Mouse (Mus musculus): ENCODE results near the gene Nek1.
"Not testable (repeated sequence)": the region's sequence is repeated elsewhere in the genome, so short reads cannot be mapped to it uniquely, and the experiment has no call there.

Nek1 gene

GRCm38 (mm10) chr8:60984260-60985010 lies 8.6 kb upstream of the Nek1 start:
- DNase-seq (ENCODE audit: low read depth): not testable (repeated sequence)

DNA sequence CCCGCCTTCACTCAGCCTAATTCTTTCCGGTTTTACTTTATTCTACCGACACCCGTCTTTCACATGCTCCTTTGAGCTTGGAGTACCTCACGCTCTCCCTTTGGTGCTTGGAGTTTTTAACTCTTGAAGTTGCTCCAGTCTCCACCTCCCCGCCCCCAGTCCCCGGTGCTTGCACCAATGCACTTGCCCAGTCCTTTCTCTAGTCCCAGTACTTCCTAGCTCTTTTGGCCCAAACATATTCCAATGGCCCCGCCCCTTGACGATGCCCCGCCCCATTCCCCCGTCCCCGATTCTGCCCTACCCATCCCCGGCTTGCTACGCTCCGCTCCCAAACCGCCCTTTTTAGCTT lies 460 bp upstream of the Nek1 start:
- no peak for DNase-seq (ENCODE audit: low read depth)

DNA sequence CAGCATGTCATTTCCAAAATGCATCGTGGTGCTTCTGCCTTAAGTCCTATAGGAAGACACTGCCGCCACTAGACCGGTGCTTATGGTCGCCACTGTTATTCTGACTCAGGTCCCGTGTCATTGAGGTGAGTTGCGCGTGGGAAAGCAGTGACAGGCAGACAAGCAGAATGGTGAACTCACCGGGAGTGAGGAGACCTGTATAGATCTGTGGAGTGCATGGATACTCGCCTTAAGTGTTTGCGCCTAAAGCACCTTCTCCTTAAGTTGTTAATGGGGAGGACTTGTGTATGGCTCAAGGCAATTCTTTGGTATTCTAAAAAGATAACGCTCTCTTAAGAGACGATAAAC lies 618 bp downstream of the Nek1 start:
- no peak for DNase-seq (ENCODE audit: low read depth)

GRCm38 (mm10) chr8:60996468-60996867 lies 3.5 kb downstream of the Nek1 start:
- DNase-seq (ENCODE audit: low read depth): no peak

GRCm38 (mm10) chr8:61041951-61042350 lies 49.0 kb downstream of the Nek1 start:
- DNase-seq (ENCODE audit: low read depth): peak; percentile 69

DNA sequence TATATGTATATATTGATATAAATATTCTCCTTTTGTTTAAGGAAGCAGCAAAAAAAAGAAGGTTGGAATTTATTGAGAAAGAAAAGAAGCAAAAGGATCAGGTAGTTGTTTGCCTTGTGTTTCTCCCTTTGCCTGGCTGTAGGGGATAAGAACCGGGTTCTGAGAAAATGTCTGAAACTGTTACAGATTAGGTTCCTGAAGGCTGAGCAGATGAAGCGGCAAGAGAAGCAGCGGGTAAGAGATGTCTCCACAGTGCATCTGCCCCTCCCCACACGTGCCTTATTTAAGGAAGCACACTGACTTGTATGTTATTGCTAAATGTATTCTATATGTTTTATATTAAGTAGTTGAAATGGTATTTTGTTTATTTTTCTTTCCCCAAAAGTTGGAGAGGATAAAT lies 50.9 kb downstream of the Nek1 start:
- DNase-seq (ENCODE audit: low read depth): no peak

DNA sequence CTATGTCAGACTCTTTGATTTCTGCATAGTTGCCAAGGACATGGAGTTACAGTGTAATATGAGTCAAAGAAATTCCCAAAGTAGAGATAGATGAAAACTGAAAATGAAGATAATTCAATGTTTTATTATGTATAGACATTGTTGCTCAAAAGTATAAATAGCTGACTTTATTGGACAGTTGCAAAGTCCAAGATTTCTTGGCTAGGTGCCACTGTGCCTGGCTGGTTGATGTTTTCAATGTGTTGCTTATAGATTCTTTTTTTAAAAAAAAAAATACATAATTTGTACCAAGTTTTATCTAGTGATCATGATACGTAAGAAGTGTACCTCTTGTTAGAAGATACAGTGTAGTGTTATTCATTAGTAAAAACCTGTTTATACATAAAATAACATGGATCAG lies 53.8 kb downstream of the Nek1 start:
- no peak for DNase-seq (ENCODE audit: low read depth)

GRCm38 (mm10) chr8:61053017-61053416 lies 60.0 kb downstream of the Nek1 start:
- DNase-seq (ENCODE audit: low read depth): no peak

- DNase-seq (ENCODE audit: low read depth): no peak
Observed at GRCm38 (mm10) chr8:61054313-61054712, 61.3 kb downstream of the Nek1 start.

DNA sequence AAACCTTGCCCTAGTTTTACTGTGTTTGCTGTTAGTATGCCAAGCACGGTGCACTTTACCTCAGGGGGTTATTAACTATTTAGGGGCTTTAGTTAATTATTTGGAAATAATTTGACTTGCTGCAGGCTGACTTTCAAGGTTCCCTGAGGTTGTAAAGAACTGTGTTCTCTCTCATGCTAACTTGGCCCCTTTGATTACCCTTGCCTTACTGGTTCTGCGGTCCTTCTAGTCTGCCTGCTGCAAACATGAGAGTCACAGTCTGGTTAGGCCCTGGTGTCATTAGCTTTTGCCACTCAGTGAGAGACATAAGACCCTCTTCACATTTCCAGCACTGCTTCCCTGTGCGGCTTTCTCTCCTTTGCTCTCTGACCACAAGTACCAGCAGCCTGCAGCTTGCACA lies 64.0 kb downstream of the Nek1 start:
- no peak for DNase-seq (ENCODE audit: low read depth)

- DNase-seq (ENCODE audit: low read depth): peak; percentile 30
Observed at GRCm38 (mm10) chr8:61059143-61059542, 66.1 kb downstream of the Nek1 start.

- DNase-seq (ENCODE audit: low read depth): no peak
Observed at GRCm38 (mm10) chr8:61060412-61060811, 67.4 kb downstream of the Nek1 start.

DNA sequence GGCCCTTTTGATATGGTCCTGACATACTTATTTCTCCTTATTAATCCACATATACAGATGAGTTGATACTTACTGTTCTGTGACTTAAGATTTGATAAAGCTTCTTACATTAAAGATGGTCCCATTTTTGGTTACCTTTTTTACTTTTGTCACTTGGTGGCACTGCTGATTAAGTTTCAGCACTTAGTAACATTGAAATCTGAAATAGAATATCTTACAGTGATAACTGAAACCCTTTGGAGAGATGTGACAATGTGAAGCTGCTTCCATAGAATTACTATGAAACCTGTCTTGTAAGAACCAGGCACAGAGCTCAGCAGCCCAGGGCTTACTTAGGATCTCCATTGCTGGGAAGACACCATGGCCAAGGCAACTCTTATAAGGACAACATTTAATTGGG lies 82.1 kb downstream of the Nek1 start:
- DNase-seq (ENCODE audit: low read depth): peak; percentile 28

- no peak for DNase-seq (ENCODE audit: low read depth)
Observed at GRCm38 (mm10) chr8:61110496-61110895, 117.5 kb downstream of the Nek1 start.

DNA sequence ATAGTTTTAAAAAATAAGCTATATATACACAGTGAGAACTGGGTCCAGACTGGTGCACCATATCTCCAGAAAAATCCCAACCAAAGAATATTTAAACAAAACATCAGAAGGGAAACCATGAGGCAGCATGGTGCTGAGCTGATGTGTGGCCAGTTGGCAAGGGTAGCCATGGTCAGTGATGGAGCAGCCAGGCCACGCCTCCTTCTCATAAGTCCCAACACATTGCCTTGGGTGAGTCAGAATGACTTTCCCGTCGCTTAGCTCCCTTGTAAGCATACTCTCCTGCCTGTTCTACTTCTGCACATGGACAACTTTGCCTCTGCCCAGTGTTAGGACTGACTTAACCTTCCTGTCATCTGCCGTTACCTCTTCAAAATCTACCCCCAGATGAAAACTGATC lies 118.9 kb downstream of the Nek1 start:
- DNase-seq (ENCODE audit: low read depth): no peak

DNA sequence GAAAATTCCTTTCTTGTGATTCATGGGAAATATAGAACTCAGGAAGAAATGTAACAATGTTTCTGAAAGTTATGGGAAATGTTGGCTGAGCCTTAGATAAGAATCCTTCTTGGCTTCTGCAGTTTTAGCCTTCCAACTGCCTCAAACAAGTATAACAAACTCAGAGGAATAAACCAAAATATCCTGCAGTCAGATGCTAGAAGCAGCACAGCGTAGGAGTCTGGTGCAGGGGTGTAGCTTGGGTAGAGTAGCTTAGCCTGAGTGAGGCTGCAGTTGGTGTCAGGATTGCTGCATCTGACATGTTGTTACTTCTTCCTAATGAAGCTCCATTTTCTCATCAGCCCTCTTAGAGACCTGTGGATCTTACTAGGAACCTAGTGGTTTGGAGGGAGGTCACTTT lies 128.6 kb downstream of the Nek1 start:
- DNase-seq (ENCODE audit: low read depth): no peak

DNA sequence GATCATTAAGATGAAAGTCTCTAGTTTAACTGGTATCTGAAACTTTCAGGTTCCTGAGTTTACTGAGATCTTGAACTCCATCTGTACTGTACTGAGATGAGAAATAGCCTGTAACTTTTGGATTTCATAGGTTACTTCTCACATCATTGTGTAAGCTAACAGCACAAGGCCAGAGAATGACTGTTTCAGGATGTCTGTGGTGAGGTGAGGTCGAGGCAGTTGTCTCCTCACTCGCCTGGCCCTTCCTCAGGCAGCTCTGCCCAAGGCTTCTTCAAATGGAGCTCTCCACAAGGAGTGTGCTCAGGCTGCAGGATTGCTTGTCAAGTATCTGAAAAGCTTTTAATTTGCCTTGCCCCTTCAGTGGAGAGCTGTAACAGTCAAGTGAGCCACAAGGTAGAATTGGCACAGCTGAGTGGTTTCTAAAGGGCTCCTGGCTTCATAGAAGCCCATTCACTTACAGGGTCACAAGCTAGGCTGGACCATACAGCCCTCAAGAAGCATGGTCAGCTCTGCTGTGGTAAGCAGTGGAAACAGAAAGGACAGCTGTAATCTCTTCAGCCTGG lies 134.4 kb downstream of the Nek1 start:
- DNase-seq (ENCODE audit: low read depth): no peak

- no peak for DNase-seq (ENCODE audit: low read depth)
Observed at GRCm38 (mm10) chr8:61132561-61133134, 139.7 kb downstream of the Nek1 start.

GRCm38 (mm10) chr8:61141869-61142268 lies 148.9 kb downstream of the Nek1 start:
- no peak for DNase-seq (ENCODE audit: low read depth)

DNA sequence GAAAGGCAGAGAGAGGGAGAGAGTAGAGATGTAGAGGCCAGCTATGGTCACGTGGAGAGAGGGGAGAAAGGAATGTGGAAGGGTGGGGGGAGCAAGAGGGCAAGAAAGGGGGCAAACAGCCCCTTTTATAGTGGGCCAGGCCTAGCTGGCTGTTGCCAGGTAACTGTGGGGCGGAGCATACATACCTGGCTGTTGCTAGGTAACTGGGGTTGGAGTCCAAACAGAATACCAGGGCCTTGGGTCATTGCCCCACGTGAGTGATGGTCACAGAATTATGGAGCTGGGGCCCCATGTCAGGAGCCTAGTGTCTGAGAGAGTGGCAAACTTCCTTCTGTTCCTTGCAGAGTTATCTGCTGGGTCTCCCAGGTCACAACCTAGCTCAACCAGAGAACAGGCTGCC lies 149.3 kb downstream of the Nek1 start:
- DNase-seq (ENCODE audit: low read depth): no peak

DNA sequence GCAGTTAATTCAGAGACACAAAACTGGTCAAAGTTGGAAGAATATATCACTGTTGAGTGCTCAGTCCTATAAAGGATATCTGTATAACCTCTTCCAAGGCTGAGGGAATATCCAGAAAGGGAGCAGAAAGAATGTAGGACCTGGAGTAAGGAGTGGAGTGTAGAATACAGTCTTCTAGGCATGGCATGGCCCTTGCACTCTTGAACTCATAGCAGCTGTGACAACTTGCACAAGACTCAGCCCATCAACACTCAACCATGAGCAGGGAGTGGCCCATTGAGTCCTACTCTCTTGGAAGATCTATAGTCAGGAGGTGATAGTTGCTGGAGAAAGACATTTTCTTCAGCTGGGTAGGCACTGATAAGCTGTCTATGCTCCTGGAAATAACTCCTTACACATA lies 149.8 kb downstream of the Nek1 start:
- DNase-seq (ENCODE audit: low read depth): no peak

DNA sequence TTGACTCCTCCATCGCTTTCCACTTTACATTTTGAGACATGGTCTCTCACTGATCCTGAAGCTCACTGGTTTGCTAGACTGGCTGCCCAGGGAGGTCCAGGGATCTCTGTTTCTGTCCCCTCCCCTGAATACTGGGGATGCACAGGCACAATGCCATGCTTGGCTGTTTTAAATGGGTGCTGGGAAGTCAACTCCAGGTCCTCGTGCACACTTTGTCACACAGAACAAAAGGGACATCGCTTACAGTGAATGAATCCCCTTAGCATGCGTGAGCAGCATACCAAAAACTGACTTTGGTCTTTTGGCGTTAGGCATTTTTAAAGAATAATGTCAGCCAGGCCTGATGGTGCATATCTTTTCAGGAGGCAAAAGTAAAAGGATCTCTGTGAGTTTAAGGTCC lies 155.7 kb downstream of the Nek1 start:
- DNase-seq (ENCODE audit: low read depth): no peak

DNA sequence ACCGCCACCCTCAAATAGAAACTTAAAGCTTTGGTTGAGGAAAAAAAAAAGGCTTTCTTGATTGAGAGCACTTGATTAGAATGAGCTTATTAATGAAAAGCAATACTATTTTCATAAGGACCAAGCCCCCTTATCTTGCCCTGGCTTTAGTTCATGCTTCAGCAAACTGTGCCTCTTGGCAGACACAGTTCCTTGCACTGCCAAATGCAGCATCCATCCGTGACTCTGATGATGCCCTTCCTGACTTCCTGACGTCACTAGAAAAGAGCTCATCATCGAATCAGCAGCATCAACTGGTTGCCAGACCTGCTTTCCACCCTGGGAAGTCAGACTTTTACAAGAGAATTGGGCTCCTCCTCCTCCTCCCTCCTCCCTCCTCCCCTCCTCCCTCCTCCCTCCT lies 157.6 kb downstream of the Nek1 start:
- no peak for DNase-seq (ENCODE audit: low read depth)

- DNase-seq (ENCODE audit: low read depth): no peak
Observed at GRCm38 (mm10) chr8:61156406-61156805, 163.4 kb downstream of the Nek1 start.
